Mouse (Mus musculus): ENCODE data around the gene Spaca3.
A peak's percentile ranks its signal among the peaks of the same experiment; 100 is the strongest.

Gene Spaca3

DNA sequence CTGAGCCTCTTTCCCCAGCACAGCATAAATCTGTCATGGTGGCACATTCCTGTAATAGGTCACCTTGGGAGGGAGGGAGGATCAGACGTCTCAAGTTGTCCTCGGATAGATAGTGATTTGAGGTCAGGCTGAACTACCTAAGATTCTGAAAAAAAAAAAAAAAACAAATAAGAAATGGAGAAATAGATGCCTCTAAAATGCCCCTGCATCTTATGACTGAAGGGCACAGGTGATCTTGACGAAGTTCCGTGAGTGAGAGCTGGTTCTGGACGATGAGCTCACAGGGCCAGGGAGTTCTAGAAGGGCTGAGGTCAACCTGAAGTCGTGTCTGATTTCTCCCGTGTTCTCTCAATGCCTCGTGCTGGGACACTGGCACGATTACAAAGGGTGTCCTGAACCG is at the start of gene Spaca3:
Spaca3 (plus strand) TSS at position 301 of the 400 bp plus-strand sequence.
- DNase-seq (ENCODE audit: low spot score) = no peak

DNA sequence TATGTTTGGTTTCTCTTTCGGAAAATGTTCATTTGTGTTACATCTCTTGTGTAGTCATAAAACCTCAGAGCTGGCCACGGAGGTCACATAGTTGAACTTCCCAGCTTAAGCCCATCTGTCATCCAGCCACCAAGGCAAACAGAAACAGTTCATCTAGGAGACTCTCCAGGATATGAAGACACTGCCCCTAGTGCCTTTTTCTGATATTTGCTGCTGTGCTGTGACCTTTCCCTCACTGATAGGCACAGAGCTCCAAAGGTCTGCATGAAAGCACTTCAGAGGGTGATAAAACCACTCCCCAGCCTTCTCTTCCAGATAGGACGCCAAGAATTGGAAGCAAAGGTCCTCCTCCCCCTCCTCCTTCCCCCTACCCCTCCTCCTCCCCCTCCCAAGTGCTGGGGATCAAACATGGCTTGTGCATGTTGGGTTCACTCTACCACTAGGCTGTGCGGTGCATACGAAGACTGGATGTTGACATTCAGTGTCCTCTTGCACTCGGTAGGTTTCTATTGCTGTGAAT is 49.6 kb upstream of the Spaca3 start:
- no peak for DNase-seq (ENCODE audit: low spot score)

DNA sequence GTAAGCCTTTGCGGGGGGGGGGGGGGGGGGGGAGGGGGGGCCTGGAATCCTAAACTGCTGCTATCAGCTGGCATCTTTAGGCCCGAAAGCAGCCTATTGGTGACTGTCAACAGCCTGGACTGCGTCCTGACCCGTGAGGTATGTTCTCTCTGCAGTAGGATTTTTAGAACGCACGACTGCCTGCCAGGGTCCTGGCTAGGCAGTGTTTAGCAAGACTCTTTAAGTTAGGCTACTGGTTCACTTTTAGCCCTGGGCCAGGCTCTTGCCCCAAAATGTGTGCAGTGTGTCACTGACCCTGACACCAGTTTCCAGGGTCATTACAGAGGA is 48.5 kb upstream of the Spaca3 start:
- no peak for DNase-seq (ENCODE audit: low spot score)

DNA sequence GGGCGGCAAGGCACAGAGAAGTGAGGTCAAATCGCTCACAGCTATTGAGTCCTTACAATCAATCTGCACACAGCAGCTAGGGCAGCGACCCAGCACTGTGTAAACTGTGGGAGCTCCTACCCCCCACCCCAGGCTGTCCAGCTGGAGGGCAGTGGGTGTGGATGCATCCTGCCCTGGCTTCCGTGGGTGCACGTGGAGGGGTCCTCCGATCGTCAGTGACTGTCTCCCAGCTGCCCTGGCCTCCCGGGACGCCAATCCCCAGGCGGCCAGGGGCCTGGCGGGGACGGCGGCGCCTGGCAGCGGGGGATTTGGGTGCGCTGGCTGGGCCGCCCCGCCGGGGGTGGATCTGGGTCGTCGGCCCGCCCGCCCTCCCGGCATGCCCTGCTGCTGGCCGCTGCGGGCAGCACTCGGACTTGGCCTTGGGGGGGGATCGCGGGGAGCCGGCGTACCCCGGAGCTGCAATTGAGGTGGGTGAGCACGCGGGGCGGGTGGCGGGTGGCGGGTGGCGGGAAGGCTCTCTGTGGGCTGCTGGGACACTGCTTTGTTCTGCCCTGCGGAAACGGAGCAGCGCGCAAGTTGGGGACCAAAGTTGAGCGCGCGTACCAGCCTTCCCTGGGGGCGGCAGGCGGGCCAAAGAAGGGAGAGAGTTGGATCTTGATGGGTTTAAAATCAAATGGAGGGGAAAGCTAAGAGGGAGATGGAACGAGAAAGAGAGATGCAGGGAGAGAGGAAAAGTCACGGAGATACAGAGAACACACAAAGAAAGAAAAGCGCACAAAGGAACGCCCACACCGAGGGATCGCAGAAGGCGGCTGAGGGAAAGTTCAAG is 48.0 kb upstream of the Spaca3 start, which contains the start of gene Tmem98:
Tmem98 (plus strand) TSS at position 183 of the 829 bp plus-strand sequence.
- DNase-seq (ENCODE audit: low spot score) = no peak

DNA sequence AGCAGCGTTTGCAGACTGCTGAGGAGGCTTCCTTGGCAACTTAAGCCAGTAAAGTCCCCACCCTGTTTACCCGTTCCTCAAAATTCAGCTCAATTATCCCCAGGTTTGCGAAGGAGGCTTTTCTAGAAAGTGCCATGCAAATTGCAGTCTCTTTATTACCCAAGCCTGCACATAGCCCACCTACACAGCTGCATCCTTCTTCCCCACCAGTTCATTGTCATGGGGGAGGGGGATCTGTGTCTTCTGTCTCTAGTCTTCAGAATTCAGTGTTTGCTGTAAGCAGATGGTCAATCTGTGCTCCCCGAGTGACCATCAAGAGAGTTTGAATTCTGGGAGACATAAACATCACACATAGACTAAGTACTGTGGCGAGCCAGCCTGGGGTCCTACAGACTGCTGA is 47.0 kb upstream of the Spaca3 start:
- DNase-seq (ENCODE audit: low spot score) = no peak

DNA sequence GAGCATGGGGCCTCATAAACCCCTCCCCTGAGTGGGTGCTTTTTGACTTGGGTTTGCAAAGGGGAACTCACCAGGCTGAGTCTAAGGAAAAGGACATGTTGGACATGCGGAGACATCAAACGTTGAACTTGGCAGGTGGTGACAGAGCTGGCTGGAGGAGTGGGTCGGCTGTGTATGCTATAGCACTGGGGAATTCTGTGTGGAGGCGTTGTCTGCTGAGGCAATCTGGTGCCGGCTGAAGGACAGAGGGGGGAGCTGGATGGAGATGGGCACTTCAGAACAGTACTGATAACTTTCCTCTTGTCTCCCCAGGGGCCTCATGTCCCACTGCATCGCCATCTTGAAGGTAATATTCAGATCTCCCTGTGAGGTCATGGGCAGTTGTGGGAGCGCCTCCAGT is 42.8 kb upstream of the Spaca3 start:
- DNase-seq (ENCODE audit: low spot score) = no peak

DNA sequence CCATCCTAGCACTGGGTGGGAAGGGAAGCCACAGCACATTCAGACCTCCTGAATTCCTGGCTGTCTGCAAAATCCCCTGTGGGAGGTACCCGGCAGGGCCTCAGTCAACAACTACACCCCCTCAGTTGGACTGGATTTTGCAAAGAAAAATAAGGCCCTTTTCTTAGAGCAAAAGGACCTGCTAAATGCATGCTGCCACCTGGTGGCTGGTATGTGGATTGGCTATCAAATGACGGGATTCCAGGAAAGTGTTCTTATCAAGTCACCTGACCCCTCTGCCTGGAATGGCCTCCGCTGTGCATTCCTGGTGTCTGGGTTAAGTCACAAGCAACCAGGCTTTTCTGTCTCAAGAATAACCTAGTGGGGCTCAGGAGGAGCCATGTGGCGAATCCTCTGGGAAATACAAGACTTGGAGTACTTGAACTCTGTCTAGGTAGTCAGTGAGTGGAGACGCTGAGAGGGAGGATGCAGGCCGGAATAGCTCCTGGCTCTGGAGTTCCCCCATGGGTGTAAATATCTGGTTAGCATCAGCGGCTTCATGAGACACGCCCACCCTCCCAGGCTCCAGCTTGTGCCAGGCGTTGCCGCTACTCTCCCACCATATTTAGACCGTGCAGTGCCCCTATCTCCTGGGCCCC is 40.0 kb upstream of the Spaca3 start:
- DNase-seq (ENCODE audit: low spot score) = peak; percentile 40

DNA sequence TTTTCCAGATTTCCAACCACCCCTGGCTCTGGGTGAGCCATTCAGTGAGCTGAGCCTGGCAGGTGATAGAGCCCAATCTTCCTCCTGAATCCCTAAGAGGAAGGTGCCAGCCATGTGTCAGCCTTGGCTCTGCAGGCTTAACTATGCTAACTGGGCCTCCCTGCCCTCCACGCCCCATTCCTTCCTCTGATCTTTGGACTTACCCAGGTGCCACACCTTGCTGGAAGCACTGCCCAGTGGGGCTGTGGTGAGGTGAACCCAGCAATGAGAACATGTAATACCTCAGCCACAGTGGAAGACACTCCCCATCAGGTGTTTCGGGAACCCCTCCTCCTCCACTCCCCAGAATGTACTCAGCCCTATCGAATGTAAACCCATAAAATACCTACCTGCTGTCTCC is 38.1 kb upstream of the Spaca3 start:
- DNase-seq (ENCODE audit: low spot score) = no peak

DNA sequence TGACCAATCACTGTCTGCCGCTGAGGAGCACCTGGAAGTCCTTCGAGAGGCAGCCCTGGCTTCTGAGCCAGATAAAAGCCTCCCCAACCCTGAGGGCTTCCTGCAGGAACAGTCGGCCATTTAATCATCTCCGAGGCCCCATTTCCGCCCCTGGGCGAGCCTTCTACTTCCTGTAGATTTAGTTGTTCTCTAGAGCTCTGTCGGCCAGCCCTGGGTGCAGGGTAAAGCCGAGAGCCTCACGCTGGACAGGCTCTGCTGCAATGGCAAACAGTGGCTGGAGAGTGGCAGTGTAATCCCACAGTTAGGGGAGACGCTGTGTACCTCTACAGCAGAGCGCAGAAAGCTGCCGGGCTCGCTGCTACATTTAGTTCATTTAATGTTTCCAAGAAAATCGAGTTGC is 36.9 kb upstream of the Spaca3 start:
- no peak for DNase-seq (ENCODE audit: low spot score)

DNA sequence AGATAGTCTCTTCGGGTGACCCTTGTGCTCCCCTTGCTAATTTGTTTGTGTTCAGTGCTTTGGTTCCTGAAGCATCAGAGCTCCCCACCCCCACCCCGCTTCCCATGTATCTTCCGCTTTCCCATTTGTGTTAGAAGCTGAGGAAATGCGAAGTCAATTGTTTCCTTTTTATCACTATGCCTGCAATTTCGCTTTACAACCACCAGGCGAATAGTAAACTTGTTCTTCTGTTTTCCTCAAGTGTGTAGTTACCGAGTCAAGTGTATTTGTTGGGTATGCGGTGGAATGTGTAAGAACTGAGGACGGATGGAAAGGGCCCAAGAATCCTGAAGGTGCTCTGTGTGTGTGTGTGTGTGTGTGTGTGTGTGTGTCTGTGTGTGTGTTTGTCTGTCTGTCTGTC is 36.4 kb upstream of the Spaca3 start:
- DNase-seq (ENCODE audit: low spot score) = no peak

DNA sequence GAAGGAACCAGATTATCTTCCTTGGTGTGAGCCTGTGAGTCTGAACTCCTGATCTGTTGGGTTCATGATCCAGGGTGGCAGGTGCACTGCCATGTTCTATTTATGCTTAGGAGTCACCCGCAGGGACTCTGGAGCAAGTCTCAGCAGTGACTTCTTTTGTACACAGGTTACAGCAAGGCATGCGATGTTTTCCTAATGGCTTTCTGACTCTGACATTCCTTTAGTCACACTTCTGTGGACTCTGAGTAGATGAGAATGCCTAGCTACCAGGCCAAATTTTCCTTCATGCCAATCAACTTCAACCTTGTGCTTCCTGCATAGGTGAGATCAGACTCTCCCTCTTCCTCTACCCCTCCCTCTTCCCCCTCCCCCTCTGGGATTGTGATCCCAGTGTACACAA is 22.8 kb upstream of the Spaca3 start:
- no peak for DNase-seq (ENCODE audit: low spot score)

DNA sequence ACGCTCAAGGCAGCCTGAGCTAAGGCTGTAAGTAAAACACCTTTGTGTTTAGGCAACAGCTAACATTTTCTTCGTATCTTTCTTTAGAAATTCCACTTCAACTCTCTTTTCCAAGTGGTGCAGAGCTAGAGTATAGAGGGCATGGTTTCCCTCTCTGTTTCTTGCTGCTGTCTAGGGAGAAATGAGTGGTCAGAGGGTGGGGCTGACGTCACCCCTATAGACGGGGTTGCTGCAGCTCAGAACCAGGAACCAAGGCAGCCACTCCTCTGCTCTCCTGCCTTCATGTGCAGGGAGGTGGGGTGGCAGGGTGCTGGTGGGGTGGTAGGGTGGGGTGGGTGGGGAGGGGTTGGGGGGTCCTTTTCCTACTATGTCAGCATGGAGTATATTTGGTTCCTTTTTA is 22.3 kb upstream of the Spaca3 start:
- DNase-seq (ENCODE audit: low spot score) = no peak

DNA sequence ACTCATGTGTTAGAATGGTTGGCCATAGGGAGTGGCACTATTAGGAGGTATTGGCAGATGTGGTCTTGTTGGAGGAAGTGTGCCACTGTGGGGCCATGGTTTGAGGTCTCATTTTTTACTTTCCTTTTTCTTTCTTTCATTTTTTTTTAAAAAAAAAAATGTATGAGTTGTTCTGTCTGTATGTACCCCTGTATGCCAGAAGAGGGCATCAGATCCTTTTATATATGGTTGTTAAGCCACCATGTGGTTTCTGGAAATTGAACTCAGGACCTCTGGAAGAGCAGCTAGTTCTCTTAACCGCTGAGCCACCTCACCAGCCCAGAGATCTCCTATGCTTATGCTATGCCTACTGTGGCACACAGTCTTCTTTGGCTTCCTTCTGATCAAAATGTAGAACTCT is 19.4 kb upstream of the Spaca3 start:
- no peak for DNase-seq (ENCODE audit: low spot score)

DNA sequence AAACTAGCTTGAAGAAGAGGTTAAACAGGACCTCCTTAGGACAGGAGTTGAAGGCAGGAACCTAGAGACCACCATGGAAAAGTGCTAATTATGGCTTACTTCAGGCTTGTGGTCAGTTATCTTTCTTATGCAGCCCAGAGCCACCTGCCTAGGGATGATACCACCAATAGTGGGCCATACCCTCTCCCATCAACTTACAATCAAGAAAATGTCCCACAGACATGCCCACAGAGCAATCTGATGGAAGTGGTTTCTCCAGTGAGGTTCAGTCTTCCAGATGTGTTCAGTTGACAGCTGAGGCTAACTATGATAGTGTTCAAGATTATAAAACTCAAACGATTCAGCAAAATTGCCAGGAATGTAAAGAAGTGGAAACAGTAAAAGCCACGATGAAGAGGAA is 14.7 kb upstream of the Spaca3 start:
- no peak for DNase-seq (ENCODE audit: low spot score)

DNA sequence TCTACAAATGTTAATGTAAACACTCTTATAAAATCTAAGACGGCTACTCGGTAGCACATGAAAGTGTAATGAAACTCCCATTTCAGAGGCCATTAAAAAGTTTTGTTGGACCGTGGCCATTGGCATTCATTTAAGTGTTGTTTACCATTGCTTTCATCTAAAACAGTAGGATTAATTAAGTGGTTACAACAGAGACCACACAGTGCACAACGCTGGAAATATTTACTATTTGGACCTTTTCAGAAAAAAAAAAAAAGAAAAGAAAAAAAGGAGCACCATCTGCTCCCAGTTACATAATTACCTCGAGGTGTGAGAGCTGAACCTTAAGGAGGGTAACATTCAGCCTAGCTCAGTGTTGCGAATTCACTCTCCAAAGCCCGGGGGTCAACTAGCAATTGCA is 12.7 kb upstream of the Spaca3 start:
- DNase-seq (ENCODE audit: low spot score) = no peak

DNA sequence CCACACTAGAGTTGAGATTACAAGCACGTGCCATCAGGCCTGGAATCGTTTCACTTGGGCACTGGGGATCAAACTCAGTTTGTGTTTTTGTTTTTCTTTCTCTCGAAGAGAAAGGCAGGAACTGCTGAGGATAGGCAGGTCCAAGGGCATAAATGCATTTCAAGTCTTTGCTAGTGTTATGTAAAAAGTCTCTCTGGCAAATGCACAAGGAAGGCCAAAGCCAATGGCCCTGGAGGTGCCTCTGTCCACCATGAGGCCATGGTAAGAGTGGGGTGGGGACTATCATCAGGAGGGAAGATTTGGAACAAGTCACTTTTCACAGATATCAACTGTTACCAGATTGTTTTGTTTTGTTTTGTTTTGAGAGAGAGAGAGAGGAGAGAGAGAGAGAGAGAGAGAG is 12.1 kb upstream of the Spaca3 start:
- no peak for DNase-seq (ENCODE audit: low spot score)

DNA sequence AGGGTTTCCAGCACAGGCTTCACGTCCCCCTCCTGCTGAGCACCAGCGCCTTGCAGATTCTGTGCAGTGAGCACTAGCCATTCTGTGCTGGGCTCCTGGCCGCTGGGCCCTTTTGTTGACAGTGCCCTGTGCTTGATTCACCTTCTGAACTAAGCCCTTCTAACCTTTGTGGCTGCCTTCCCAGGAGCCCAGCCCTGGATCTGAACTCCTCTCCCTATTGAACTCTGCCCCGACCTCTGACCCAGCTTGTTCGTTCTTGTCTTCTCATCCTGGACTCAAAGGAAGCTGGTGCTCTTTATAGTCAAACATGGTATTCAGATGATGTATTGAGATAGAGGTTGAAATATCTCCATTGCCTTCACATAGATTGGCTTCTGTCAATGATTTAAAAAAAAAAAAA is 10.0 kb upstream of the Spaca3 start:
- DNase-seq (ENCODE audit: low spot score) = no peak

DNA sequence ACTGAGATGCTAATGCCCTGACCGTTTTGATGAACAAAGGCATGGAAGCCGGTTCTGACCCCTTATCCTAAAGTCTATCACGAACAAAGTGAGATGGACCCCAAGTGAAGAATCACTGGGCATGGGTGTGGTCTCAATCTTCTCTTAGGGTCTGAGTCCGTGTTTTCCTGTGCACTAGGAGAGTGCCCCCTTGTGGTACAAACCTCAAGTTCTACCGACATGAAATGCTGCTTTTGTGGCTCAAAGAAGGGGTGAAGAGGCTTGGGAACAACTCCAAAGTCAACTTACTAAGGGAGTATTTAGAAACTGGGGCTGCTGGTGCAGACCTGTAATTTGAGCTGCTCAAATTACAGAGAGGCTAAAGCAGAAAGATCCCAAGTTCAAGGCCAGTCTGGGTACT is 6.3 kb upstream of the Spaca3 start:
- DNase-seq (ENCODE audit: low spot score) = no peak

DNA sequence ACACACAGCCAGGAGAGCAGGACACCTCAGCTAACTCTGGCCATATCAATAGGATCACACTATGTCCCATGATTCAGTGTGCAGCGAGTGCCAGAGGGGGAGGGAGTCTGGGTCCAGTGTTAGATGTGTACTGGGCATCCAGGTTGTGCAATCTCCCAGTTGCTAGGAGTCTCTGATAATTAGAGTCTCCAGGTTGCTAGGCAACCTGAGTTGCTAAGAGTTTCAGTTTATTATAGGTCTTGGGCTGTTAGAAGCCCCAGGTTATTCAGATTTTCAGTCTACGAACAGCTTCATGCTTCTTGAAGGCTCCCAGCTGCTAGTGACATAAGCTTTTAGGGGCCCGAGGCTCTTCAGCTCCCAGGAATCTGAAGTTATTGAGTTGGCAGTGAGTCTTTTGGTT is 5.2 kb upstream of the Spaca3 start:
- no peak for DNase-seq (ENCODE audit: low spot score)

DNA sequence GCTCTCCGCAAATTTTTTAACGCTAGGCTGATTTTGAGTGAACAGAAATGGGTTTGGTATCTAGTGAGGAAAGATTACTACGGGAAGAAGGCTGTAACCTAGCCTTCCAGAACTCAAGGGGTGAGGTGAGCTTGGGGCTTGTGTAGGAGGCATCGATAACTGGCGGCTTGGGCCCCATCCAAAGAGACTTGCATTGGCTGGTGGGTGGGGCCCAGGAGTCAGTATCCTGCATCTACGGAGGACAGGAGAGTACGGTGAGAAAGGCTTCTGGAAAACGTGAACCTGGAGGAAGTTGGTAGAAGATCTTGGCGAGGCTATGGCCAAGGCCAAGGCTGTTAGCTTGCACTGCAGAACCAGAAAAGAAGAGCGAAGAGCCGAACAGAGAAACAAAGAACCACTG is 3.7 kb upstream of the Spaca3 start:
- DNase-seq (ENCODE audit: low spot score) = no peak

DNA sequence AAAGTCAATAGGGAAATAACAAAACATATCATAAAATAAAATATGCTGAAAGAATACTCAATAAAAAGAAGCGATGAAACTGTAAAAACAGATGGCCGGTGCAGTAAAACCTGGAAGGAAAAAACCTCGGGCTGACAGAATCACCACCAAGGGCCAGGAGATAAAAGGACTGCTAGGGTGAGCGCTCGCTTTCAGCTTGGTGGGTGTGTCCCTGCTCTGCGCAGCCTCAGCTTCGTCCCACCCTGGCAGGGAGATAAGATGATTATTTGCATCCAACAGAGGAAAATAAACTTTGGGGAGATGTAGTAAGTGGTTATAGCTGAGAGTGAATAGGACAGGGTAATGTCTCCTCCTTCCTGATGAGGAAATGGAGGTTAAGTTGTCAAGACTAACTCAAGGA is 3.3 kb upstream of the Spaca3 start:
- no peak for DNase-seq (ENCODE audit: low spot score)

DNA sequence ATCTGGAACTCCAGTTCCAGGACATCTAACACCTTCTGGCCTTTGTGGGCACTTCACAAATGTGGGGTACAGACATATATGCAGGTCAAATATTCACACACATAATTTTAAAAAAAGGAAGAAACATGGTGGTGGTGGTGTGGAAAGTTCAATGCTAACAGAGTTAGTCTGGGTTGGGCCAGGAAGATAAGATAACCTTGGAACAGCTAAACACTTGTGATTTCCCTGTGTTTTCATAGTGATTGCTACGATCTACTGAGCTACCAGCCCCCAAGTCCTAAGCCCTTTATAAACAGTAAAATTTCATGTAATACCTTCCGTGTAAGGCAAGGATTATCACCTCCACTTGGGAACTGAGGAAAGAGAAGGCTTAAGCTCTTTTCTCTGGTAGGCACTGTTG is 1.3 kb upstream of the Spaca3 start:
- DNase-seq (ENCODE audit: low spot score) = no peak

DNA sequence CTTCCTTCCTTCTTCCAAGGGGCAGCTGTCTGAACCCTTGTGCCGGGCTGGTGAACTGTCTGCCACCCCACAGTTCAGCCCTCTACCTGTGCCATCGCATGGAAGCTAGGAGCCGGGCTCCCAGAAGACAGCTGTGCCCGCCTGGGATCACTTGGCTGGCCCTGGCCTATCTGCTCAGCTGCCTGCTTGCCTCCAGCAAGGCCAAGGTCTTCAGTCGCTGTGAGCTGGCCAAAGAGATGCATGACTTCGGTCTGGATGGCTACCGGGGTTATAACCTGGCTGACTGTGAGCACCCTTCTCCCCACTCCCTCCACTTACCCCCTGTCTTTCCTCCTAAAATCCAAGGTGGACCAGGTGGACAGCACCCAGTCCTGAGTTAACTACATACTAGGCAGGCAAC is 4.8 kb downstream of the Spaca3 start:
- no peak for DNase-seq (ENCODE audit: low spot score)

DNA sequence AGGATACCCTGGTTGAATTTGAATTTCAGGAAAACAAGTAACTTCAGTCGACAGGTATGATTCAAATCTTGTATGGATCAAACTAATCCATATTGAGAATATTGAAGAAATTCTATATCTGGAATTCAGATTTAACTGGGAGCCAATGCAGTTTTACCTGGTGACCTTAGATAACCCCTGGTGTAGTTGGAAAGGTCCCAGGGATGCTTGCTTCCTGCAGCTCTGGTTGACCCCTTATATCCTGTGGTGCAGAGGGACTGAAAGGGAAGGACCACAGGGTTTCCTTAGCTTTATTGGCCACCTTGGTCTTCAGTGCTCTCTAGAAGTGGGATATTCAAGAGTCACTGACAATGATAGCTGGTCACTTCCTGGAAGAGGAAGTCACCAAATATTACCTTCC is 9.9 kb downstream of the Spaca3 start:
- no peak for DNase-seq (ENCODE audit: low spot score)

Measured in left cerebral cortex, adult 11 months (tissue).